Mouse (Mus musculus) left cerebral cortex, postnatal 36 days (tissue): ENCODE data around the gene Pygl. TPM values are rescaled to one million over a fixed set of nuclear protein-coding genes. Genes with fewer than 3 reads are reported as not detected.
"Not testable (repeated sequence)": the region's sequence is repeated elsewhere in the genome, so short reads cannot be mapped to it uniquely, and the experiment has no call there.

Experiments
- DNase-seq, 2 experiments: peaks; one replicate each; pipeline ENCODE4 v3.0.0; 2021 to 2022; ENCODE audit warnings: low spot score in 2 of 2, mixed read lengths in 1 of 2
- intact Hi-C: fragments of 180-260 bp; cut with DNase I; formaldehyde crosslinking; loops from one replicate; pipeline ENCODE4 v1.15.1; 2025
- total RNA-seq, 2 experiments: library from RNA; stranded (reverse); gene quantifications; 2 replicates each; pipeline ENCODE4 v1.2.3; 2021

The Pygl gene
- total RNA-seq, 2 experiments from 2014 or later: 2.7 to 4.5 TPM

DNA sequence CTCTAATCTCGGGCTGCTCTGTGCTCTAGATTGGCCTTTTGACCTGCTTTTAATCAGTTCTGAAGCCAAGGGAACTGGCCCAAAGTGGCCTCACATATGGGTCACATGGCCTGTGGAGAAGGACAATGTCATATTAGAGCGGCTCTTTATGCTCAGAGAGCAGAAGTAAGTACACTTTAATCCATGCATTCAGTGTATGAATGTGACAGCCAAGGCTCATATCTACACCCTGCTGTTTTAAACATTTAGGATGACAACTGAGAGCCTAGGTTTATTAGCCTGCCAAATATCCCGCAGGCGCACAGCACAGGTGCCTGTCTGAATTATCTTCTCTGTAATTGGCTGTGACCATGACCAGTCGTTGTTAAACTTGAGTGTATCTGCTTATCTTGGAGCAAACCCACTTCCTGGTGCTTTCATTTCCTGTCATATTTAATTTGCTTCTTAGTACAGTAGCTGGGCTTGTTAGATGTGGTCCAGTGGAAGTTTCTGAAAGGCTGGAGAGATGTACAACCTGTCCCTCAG is 794 bp upstream of the Pygl start:
- DNase-seq: no peak
- intact Hi-C loops: no loop called here

DNA sequence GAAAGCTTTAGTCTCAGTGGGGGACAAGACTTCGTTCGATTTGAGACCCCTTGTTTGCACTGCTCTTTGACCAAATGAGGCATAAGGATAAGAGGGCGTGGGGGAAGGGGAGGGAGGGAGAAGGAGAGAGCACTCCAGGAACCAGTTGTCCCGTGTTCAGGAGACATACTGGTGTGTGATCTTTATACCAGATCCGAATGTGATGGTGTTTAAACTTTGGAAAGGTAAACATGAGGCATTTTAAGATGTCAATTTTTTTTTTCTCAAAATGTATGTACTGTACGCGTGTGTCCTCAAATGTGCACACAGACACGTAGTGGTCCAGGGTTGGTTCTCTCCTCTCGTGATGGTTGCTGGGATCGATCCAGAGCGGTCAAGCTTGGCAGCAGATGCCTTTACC is 3.1 kb downstream of the Pygl start:
- DNase-seq: no peak
- intact Hi-C loops: loop anchor here (10.0 kb wide), 1 partner anchor 113 kb away; the partner anchor contains the start of gene Nin

DNA sequence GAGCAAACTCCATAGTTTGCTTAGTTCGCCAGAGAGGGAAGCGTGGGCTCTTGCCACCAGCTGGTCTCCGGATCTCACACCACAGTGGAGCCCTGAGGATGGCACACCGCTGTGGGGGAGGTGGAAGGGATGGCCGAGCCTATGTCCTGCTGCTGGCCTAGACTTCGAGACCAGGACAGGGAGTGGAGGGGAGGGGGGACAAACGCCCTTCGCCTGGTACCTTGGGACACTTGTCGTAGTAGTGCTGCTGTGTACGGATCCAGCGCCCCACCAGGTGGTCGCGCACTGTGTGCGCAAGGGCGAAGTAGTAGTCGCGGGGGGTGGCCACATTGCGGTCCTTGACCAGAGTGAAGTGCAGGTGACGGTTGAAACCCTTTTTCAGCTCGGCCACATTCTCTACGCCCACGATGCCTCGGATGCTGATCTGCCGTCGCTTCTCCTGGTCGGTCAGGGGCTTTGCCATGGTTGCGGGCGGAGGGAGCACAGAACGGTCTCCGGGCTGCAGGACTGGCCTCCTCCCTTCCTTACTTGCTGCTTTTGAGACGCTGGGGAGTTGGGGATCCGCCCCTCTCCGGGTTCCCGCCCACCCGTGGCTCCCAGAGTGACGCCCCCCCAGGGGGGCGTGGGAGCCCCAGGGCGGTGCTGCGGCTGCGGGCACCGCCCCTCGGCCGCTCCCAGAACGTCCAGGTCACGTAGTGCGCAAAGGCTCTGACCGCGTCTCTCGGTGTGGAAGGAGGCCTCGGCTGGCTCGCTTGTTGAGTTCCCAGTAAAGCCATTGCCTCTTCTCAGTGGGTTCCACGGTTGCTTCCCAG is 4.0 kb downstream of the Pygl start:
- intact Hi-C loops: loop anchor here (10.0 kb wide), 1 partner anchor 113 kb away; the partner anchor contains the start of gene Nin
- peak in 1 of 2 experiments; percentile 40 for DNase-seq

- intact Hi-C loops: loop anchor here (10.0 kb wide), 1 partner anchor 112 kb away; the partner anchor contains the start of gene Nin
- no peak for DNase-seq
Measured at GRCm38 (mm10) chr12:70226655-70227054, 4.6 kb downstream of the Pygl start.

DNA sequence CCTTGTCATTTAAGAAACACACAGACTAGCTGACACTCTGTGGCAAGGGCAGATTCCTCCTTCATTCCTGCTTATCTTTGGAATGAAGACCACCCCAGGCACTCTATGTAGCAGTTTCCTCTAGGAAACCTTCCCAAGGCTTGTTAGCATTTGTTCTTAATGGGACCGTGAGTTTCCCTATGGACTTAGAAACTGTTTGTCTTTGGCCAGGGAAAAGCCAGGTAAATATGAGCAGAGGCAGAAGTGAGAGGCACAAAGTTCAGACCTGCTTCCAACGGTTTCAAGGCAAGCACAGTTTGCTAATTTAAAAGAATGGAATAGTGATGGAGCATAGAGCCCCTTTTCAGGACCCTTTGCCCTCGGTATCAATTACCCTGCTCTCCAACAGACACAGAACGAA is 8.0 kb downstream of the Pygl start:
- no peak for DNase-seq
- intact Hi-C loops: loop anchor here (10.0 kb wide), 1 partner anchor 109 kb away; the partner anchor contains the start of gene Nin

DNA sequence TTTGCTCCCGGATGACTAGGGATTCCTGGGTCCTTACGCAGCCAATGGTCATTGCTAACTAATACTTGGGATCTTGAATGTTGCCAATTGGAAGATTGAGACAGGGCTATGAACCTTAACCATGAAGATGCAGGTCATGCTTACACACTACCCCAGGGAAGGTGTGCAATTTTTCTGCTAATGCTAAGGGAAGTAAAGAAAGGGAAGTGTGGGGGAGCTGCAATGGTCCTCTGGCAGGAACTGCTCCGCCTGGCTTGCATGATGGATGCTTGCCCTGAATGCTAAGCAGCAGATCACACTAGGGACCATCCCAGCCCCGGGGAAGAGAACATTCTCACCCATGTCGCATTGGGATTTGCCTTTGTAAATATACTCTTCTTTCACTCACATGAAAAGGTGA is 9.9 kb downstream of the Pygl start:
- intact Hi-C loops: loop anchor here (10.0 kb wide), 1 partner anchor 107 kb away; the partner anchor contains the start of gene Nin

DNA sequence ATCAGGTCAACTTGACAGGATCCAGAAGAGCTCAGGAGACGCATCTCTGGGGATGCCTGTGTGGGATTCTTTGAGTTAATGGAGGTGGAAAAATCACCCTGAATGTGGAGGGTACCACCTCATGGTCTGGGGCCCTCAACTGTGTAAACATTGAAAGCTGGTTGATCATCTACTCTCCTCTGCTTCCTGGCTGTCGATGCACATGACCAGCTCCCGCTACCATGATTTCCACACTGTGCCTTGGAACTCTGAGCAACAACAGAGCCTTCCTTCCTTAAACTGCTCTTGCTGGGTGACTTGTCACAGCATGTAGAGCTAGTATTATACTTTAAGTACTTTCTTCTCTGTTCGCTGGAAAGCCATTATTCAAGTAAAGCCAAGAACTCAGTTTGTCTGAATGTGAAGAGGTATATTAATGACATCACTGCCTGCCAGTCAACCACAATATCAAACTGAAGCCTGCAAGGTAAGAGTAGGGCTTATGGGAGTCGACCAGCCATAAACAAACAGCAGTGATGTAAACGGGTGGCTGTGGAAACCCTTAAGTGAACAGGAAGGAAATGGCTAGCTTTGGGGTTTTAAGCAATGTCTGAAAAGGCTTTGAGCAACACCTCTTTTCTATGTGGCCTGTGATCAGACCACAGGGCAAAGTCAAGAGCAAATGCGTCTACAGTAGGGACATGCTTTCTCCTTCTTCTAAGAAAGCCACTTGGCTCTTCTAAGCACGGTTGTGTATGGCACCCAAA is 12.3 kb downstream of the Pygl start:
- DNase-seq: no peak
- intact Hi-C loops: no loop called here

More for the DNA sequence above, 9.9 kb downstream of the Pygl start:
- DNase-seq: no peak

DNA sequence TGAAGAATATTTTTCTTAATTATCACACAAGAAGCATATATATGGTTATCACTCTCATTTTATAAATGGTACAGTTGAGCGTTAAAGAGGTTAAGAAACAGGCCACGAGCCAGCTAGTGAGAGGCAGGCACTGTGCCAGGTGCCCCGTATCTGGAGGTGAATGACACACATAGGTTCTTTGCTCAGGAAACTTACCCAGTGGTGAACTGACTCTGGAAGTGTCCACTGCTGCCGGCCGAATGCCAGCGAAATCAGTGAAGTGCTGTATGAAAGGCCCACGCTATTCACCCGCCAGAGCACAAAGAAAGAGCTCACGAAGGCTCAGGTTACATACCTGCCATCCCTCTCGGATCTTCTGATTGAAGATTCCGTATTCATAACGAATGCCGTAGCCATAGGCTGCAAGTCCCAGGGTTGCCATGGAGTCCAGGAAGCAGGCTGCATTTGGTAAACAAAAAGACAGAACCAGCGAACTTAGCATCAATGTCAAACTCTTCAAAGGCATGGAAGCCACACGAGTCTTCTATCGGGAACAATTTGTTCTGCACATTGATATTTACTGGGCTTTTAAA is 15.0 kb downstream of the Pygl start:
- intact Hi-C loops: no loop called here
- no peak for DNase-seq

- intact Hi-C loops: no loop called here
- no peak for DNase-seq
Measured at GRCm38 (mm10) chr12:70214281-70214680, 17.0 kb downstream of the Pygl start.

DNA sequence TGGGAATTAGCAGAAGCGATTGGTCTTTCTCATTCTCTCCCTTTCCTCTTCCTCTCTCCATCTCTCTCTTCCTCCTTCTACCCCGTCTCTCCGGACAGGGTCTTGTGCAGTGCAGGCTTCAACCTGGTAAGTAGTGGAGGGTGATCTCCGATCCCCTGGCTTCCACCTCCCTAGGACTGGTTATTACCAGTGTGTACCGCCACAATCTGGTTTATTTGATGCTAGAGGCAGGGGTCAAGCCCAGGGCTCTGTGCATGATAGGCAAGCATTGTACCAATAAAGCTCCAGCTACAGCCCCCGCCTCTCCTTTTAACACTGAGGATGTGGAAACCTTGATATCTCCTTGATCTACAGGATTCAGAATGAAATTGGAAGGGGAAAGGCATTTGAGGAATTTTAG is 17.7 kb downstream of the Pygl start:
- intact Hi-C loops: no loop called here
- no peak for DNase-seq

DNA sequence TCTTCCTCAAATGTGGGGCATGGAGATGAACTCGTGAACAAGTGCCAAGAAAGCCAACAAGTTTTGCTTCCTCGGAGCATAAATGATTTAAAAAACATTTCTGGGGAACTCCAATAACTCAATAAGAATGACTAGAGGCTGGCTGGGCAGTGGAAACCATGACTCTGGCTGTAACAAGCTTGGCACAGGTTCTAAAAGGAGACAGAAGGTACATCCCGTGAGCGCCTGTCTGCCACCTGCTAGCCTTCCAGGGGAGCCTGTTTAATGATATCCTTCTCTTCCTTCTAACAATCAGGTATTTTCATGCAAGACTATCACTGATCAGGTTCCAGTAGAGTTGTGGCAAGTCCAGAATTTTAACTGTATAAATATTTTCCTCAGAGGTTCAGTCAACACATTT is 18.8 kb downstream of the Pygl start:
- intact Hi-C loops: no loop called here
- no peak for DNase-seq

DNA sequence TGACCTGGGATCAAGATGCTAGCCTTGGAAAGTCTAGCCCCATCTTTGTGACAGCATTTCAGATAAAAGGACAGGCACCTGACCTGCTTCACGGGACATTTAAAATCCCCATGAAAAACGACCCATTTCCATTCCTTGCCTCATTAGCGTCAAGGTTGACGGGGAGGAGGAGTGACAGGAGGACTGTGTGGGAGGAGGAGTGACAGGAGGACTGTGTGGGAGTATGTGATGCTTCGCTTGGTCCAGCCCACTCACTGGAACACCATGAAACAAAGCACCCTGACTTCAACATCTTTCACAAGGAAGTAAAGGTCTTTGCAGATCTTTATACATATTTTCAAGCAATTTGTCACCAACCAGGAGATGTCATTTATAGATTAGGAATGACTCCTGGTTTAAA is 23.1 kb downstream of the Pygl start:
- intact Hi-C loops: no loop called here
- no peak for DNase-seq

GRCm38 (mm10) chr12:70204433-70204832 is 26.9 kb downstream of the Pygl start:
- intact Hi-C loops: no loop called here
- no peak for DNase-seq

DNA sequence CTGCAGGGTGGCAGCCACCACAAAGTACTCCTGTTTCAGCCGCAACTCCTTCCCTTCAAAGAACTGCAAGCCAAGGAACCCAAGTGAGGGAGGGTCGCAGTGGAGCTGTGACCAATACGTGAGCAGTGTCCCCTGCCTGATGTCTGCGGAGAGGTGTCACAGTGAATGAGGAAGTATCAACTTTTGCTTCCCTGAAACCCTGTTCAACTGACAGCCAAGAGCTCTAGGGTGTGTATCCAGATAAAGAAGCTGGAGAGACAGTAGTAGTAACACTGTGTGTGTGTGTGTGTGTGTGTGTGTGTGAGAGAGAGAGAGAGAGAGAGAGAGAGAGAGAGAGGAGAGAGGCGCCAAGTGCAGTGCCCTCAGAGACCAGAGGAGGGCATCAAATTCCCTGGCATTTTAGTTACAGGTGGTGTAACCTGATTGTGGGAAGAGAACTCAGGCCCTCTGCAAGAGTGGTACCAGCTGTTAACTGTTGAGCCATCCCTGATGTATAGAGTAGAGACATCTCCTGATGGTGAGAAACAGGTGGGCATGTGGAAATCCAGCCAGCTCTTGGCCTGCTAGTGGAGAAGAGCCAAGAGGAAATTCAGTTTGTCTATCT is 29.3 kb downstream of the Pygl start:
- no peak for DNase-seq
- intact Hi-C loops: no loop called here

DNA sequence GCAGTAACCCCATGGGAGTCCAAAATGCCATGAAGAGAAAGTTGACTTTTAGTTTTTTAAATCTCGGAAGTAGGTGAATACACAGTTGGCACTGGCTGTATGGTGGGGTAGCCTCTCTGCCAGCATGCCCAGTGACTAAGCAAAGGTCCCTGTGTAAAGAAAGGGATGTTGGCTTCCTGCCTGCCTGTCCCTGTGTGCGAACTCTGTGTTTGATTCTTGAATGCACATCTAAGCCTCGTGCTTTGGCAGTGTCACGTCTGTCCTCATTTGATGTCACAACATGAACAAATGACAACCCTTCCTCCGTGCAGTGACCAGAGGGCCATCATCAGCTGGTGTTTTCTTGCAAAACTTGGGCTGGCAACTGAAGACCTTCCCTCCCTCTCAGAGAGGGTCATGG is 34.9 kb downstream of the Pygl start:
- DNase-seq: no peak
- intact Hi-C loops: no loop called here

GRCm38 (mm10) chr12:70195426-70195825 is 35.9 kb downstream of the Pygl start:
- DNase-seq: no peak
- intact Hi-C loops: no loop called here

DNA sequence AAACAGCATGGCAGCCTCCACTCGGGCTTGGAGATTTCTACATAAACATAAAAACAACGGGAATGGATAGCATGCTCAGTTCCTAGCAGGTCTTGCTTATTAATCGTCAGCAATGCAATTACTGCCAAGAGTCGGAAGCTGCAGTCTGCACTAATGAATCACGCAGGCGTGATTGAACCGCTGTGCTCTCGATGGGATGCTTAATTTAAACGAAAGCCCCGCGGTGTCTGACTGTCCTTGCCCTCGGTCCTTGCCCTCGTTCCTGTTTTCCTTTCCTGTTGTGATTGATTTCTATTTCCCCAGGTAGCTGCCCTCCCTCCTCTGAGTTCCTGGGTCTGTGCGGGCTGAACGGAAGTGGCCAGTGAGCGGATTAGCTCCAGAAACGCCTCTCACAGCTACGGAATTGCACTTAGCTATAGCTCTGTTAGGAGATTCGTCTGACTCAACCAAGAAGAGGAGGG is 39.0 kb downstream of the Pygl start:
- intact Hi-C loops: loop anchor here (5.0 kb wide), 1 partner anchor 500 kb away; no protein-coding TSS in a partner anchor
- peak; percentile 13 to 27 for DNase-seq

DNA sequence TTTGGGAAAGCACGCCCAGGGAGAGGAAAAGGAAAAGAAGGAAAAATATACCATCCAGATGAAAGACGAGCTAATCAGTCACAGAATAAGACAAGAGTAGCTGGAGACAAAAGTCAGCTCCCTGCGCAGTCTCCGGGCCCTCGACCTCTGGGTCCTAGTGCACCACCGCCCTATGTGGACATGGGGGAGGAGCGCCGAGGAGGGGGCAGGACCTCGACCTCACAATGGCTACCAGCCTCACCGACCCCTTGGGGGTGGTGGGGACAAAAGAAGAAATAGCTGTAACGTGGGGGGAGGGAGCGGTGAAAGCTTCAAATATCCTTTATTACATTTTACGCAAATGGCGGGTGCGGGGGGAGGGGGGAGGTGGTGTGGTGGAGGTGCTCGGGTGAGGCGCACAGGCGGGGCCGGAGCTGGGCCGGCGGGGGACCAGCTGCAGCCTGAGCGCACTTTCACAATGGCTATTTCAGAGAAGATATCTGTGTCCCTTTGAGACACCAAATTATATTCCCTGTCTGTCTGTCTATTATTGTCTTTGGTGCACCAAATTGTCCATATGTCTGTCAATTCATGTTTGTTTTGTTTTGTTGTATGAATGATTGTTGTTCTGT is 47.0 kb downstream of the Pygl start:
- intact Hi-C loops: no loop called here
- no peak for DNase-seq

GRCm38 (mm10) chr12:70183507-70183906 is 47.8 kb downstream of the Pygl start:
- intact Hi-C loops, DNase-seq: not testable (repeated sequence)
